Mouse (Mus musculus): ENCODE measurements at regions not wholly inside any gene's neighbourhood (a gene's known extent, or its start where the extent isn't known, plus 50 kb on each side); places are given as distances from the start of the nearest gene placed in this dataset.
A peak's percentile ranks its signal among the peaks of the same experiment; 100 is the strongest.

- Histone ChIP-seq H3K9ac (no peak overlapping the region), H3K4me1 (no peaks in the 10 kb centered on the region), H3K4me2 (no peak overlapping the region), H3K9me3 (no peaks in the 10 kb centered on the region), H3K27me3 (no peaks in the 10 kb centered on the region), H3K36me3 (no peaks in the 10 kb centered on the region), H3K4me3 (no peak overlapping the region), H3K27ac (no peak overlapping the region)
- WGBS = 95% methylated on average over 1 of the region's 1 CpGs
- ATAC-seq (ENCODE audit: insufficient number of reproducible peaks, insufficient read depth, low FRiP score, low TSS enrichment, low read depth) = no peak
Measured at GRCm38 (mm10) chr8:30797341-30797740, 2631.2 kb upstream of the 5930422O12Rik start.

- WGBS = 89% methylated on average over 5 of the region's 5 CpGs
- no peak overlapping the region for H3K4me2 ChIP-seq
- H3K4me1 ChIP-seq = no peaks in the 10 kb centered on the region
- no peaks in the 10 kb centered on the region for H3K36me3 ChIP-seq
- H3K27me3 ChIP-seq = no peaks in the 10 kb centered on the region
- H3K9me3 ChIP-seq = no peaks in the 10 kb centered on the region
- no peak overlapping the region for H3K4me3 ChIP-seq
- ATAC-seq (ENCODE audit: insufficient number of reproducible peaks, insufficient read depth, low FRiP score, low TSS enrichment, low read depth) = no peak
- H3K9ac ChIP-seq = no peak overlapping the region
- no peak overlapping the region for H3K27ac ChIP-seq
Measured at GRCm38 (mm10) chr8:30817028-30817427, 2611.5 kb upstream of the 5930422O12Rik start.

- Histone ChIP-seq H3K9me3 (no peaks in the 10 kb centered on the region), H3K27ac (no peak overlapping the region), H3K9ac (no peak overlapping the region), H3K36me3 (no peaks in the 10 kb centered on the region), H3K4me1 (peaks cover 12% of the 10 kb centered on the region), H3K27me3 (peaks cover 3% of the 10 kb centered on the region; the same call in 1 of the 2 replicates), H3K4me3 (no peak overlapping the region), H3K4me2 (peak overlapping the region; percentile 38)
- WGBS = 33% methylated on average over 25 of the region's 25 CpGs
- no peak for ATAC-seq (ENCODE audit: insufficient number of reproducible peaks, insufficient read depth, low FRiP score, low TSS enrichment, low read depth)
Measured at GRCm38 (mm10) chr8:30822835-30823587, 2605.5 kb upstream of the 5930422O12Rik start.

GRCm38 (mm10) chr8:30823588-30823938, 2604.9 kb upstream of the 5930422O12Rik start:
- Histone ChIP-seq H3K4me2 (peak overlapping the region; percentile 38), H3K4me3 (no peak overlapping the region), H3K27ac (no peak overlapping the region), H3K27me3 (peaks cover 3% of the 10 kb centered on the region; the same call in 1 of the 2 replicates), H3K9ac (no peak overlapping the region), H3K4me1 (peaks cover 12% of the 10 kb centered on the region), H3K36me3 (no peaks in the 10 kb centered on the region), H3K9me3 (no peaks in the 10 kb centered on the region)
- WGBS = 77% methylated on average over 11 of the region's 11 CpGs
- no peak for ATAC-seq (ENCODE audit: insufficient number of reproducible peaks, insufficient read depth, low FRiP score, low TSS enrichment, low read depth)

GRCm38 (mm10) chr8:30826021-30826420, 2602.5 kb upstream of the 5930422O12Rik start:
- Histone ChIP-seq H3K27me3 (peaks cover 3% of the 10 kb centered on the region; the same call in 1 of the 2 replicates), H3K9me3 (no peaks in the 10 kb centered on the region), H3K9ac (no peak overlapping the region), H3K27ac (no peak overlapping the region), H3K4me2 (no peak overlapping the region), H3K4me1 (peaks cover 12% of the 10 kb centered on the region), H3K36me3 (no peaks in the 10 kb centered on the region), H3K4me3 (no peak overlapping the region)
- 81% methylated on average over 4 of the region's 4 CpGs for WGBS
- no peak for ATAC-seq (ENCODE audit: insufficient number of reproducible peaks, insufficient read depth, low FRiP score, low TSS enrichment, low read depth)

GRCm38 (mm10) chr8:30838056-30838455, 2590.5 kb upstream of the 5930422O12Rik start:
- H3K27me3 ChIP-seq = no peaks in the 10 kb centered on the region
- ATAC-seq (ENCODE audit: insufficient number of reproducible peaks, insufficient read depth, low FRiP score, low TSS enrichment, low read depth) = no peak
- 0 out of 2 replicates have a peak, but pooled peaks cover 2% of the 10 kb centered on the region for H3K9me3 ChIP-seq
- WGBS = 87% methylated on average over 8 of the region's 8 CpGs
- H3K9ac ChIP-seq = no peak overlapping the region
- no peaks in the 10 kb centered on the region for H3K36me3 ChIP-seq
- H3K27ac ChIP-seq = no peak overlapping the region
- H3K4me3 ChIP-seq = no peak overlapping the region
- H3K4me1 ChIP-seq = no peaks in the 10 kb centered on the region
- no peak overlapping the region for H3K4me2 ChIP-seq

GRCm38 (mm10) chr8:30840064-30840463, 2588.4 kb upstream of the 5930422O12Rik start:
- Histone ChIP-seq H3K9ac (no peak overlapping the region), H3K27ac (no peak overlapping the region), H3K9me3 (0 out of 2 replicates have a peak, but pooled peaks cover 2% of the 10 kb centered on the region), H3K4me3 (no peak overlapping the region), H3K4me1 (no peaks in the 10 kb centered on the region), H3K27me3 (no peaks in the 10 kb centered on the region), H3K4me2 (no peak overlapping the region), H3K36me3 (no peaks in the 10 kb centered on the region)
- WGBS = 37% methylated on average over 8 of the region's 8 CpGs
- ATAC-seq (ENCODE audit: insufficient number of reproducible peaks, insufficient read depth, low FRiP score, low TSS enrichment, low read depth) = 0 out of 2 replicates have a peak, but pooled peaks have one; percentile 48

GRCm38 (mm10) chr8:30863017-30863416, 2565.5 kb upstream of the 5930422O12Rik start:
- no peaks in the 10 kb centered on the region for H3K4me1 ChIP-seq
- no peak overlapping the region for H3K9ac ChIP-seq
- H3K4me3 ChIP-seq = no peak overlapping the region
- no peak overlapping the region for H3K4me2 ChIP-seq
- no peaks in the 10 kb centered on the region for H3K36me3 ChIP-seq
- no peak overlapping the region for H3K27ac ChIP-seq
- no peaks in the 10 kb centered on the region for H3K27me3 ChIP-seq
- WGBS = 58% methylated on average over 4 of the region's 4 CpGs
- ATAC-seq (ENCODE audit: insufficient number of reproducible peaks, insufficient read depth, low FRiP score, low TSS enrichment, low read depth) = no peak
- H3K9me3 ChIP-seq = 0 out of 2 replicates have a peak, but pooled peaks cover 2% of the 10 kb centered on the region

GRCm38 (mm10) chr8:30906044-30906695, 2522.3 kb upstream of the 5930422O12Rik start:
- Histone ChIP-seq H3K36me3 (no peaks in the 10 kb centered on the region), H3K9me3 (no peaks in the 10 kb centered on the region), H3K4me3 (no peak overlapping the region), H3K4me1 (peaks cover 4% of the 10 kb centered on the region; the same call in 1 of the 2 replicates), H3K27ac (no peak overlapping the region), H3K4me2 (no peak overlapping the region), H3K27me3 (no peaks in the 10 kb centered on the region), H3K9ac (no peak overlapping the region)
- ATAC-seq (ENCODE audit: insufficient number of reproducible peaks, insufficient read depth, low FRiP score, low TSS enrichment, low read depth) = no peak
- 89% methylated on average over 11 of the region's 11 CpGs for WGBS

GRCm38 (mm10) chr8:30913664-30914063, 2514.8 kb upstream of the 5930422O12Rik start:
- Histone ChIP-seq H3K27ac (no peak overlapping the region), H3K4me3 (no peak overlapping the region), H3K9ac (no peak overlapping the region), H3K36me3 (no peaks in the 10 kb centered on the region), H3K4me1 (peaks cover 25% of the 10 kb centered on the region), H3K9me3 (no peaks in the 10 kb centered on the region), H3K27me3 (no peaks in the 10 kb centered on the region), H3K4me2 (no peak overlapping the region)
- no peak for ATAC-seq (ENCODE audit: insufficient number of reproducible peaks, insufficient read depth, low FRiP score, low TSS enrichment, low read depth)
- 66% methylated on average over 5 of the region's 5 CpGs for WGBS

- Histone ChIP-seq H3K4me1 (peaks cover 25% of the 10 kb centered on the region), H3K4me3 (no peak overlapping the region), H3K36me3 (no peaks in the 10 kb centered on the region), H3K4me2 (peak overlapping the region; percentile 74), H3K9ac (no peak overlapping the region), H3K27me3 (no peaks in the 10 kb centered on the region), H3K9me3 (no peaks in the 10 kb centered on the region), H3K27ac (peak overlapping the region; percentile 78; the same call in 1 of the 2 replicates)
- ATAC-seq (ENCODE audit: insufficient number of reproducible peaks, insufficient read depth, low FRiP score, low TSS enrichment, low read depth) = no peak
- WGBS = 55% methylated on average over 7 of the region's 7 CpGs
Measured at GRCm38 (mm10) chr8:30915127-30915526, 2513.4 kb upstream of the 5930422O12Rik start.
